Mouse (Mus musculus) bone marrow macrophage, adult 2 months (primary cell): ENCODE measurements around the gene Proser3. TPM values are rescaled to one million over a fixed set of nuclear protein-coding genes. Genes with fewer than 3 reads are reported as not detected.
A peak's percentile ranks its signal among the peaks of the same experiment; 100 is the strongest.

Experiments used
- H3K27ac ChIP-seq: 2 replicates; pipeline ENCODE4 v1.5.1; 2012; ENCODE audit warnings: low read depth, low read length; ENCODE audit not compliant: insufficient read depth
- H3K4me1 ChIP-seq: 2 replicates; pipeline ENCODE4 v1.6.1; 2012; ENCODE audit warnings: low read length; ENCODE audit not compliant: control insufficient read depth, insufficient read depth
- H3K4me3 ChIP-seq: 2 replicates; pipeline ENCODE4 v1.5.1; 2012; ENCODE audit warnings: mild to moderate bottlenecking, low read length, moderate library complexity; ENCODE audit not compliant: insufficient read depth
- CTCF ChIP-seq: IDR thresholded peaks from 2 replicates; pipeline ENCODE4 v1.5.1; 2012; ENCODE audit warnings: low read depth, mild to moderate bottlenecking, low read length, moderate library complexity
- POLR2A ChIP-seq: IDR thresholded peaks from 2 replicates; pipeline ENCODE4 v1.6.1; 2012; ENCODE audit warnings: mild to moderate bottlenecking, low read depth, low read length, borderline replicate concordance
- polyA plus RNA-seq: library from polyadenylated mRNA; stranded (reverse); fragments of >200 nt; gene quantifications from 2 replicates; pipeline ENCODE4 v1.2.4, GENCODE M21; 2012; ENCODE audit not compliant: missing spikeins, insufficient read depth, insufficient read length

The Proser3 gene
- 8.8 and 12.2 TPM in 2 replicates for polyA plus RNA-seq

- peaks cover 5% of the 10 kb centered on the region for H3K4me1 ChIP-seq
- H3K27ac ChIP-seq, result peak within 1 kb of the TSS; percentile 83
- no peak for TF ChIP-seq POLR2A
- TF ChIP-seq CTCF, result no peak
- H3K4me3 ChIP-seq, result peak within 1 kb of the TSS; percentile 89
Measured at GRCm38 (mm10) chr7:30552102-30553020, at the start of gene Proser3, which contains the start of gene Hspb6. Proser3 (minus strand) TSS chr7:30552299. Hspb6 (plus strand) TSS chr7:30552178.

- H3K4me3 ChIP-seq, result no peak overlapping the region
Measured at GRCm38 (mm10) chr7:30600651-30601050, 48.6 kb upstream of the Proser3 start.

GRCm38 (mm10) chr7:30599933-30600353, 47.8 kb upstream of the Proser3 start:
- peaks cover 6% of the 10 kb centered on the region for H3K4me1 ChIP-seq
- no peak for TF ChIP-seq POLR2A
- no peak for TF ChIP-seq CTCF
- no peak overlapping the region for H3K27ac ChIP-seq
- no peak overlapping the region for H3K4me3 ChIP-seq

More at GRCm38 (mm10) chr7:30600651-30601050, 48.6 kb upstream of the Proser3 start:
- Histone ChIP-seq H3K4me1 (0 out of 2 replicates have a peak, but pooled peaks cover 4% of the 10 kb centered on the region), H3K27ac (no peak overlapping the region)
- TF ChIP-seq CTCF, result no peak
- no peak for TF ChIP-seq POLR2A

- TF ChIP-seq CTCF (no peak), POLR2A (no peak)
- peaks cover 17% of the 10 kb centered on the region for H3K4me1 ChIP-seq
- H3K27ac ChIP-seq, result no peak within 1 kb of the TSS
Measured at GRCm38 (mm10) chr7:30598786-30599185, 46.7 kb upstream of the Proser3 start, which contains the start of gene Zbtb32. Zbtb32 (minus strand) TSS chr7:30598909.

GRCm38 (mm10) chr7:30596811-30597210, 44.7 kb upstream of the Proser3 start:
- Histone ChIP-seq H3K27ac (no peak overlapping the region), H3K4me1 (peaks cover 35% of the 10 kb centered on the region)
- no peak for TF ChIP-seq POLR2A
- TF ChIP-seq CTCF, result no peak

More at GRCm38 (mm10) chr7:30598786-30599185, 46.7 kb upstream of the Proser3 start, which contains the start of gene Zbtb32:
- H3K4me3 ChIP-seq, result no peak within 1 kb of the TSS

GRCm38 (mm10) chr7:30596093-30596492, 44.0 kb upstream of the Proser3 start:
- H3K27ac ChIP-seq, result no peak overlapping the region
- H3K4me1 ChIP-seq, result peaks cover 39% of the 10 kb centered on the region
- no peak for TF ChIP-seq CTCF
- no peak for TF ChIP-seq POLR2A
- no peak overlapping the region for H3K4me3 ChIP-seq

More at GRCm38 (mm10) chr7:30596811-30597210, 44.7 kb upstream of the Proser3 start:
- H3K4me3 ChIP-seq, result no peak overlapping the region

GRCm38 (mm10) chr7:30594510-30595024, 42.5 kb upstream of the Proser3 start:
- Histone ChIP-seq H3K4me1 (peaks cover 39% of the 10 kb centered on the region), H3K27ac (no peak overlapping the region), H3K4me3 (no peak overlapping the region)
- TF ChIP-seq CTCF (no peak), POLR2A (no peak)

- Histone ChIP-seq H3K4me3 (no peak overlapping the region), H3K4me1 (peaks cover 39% of the 10 kb centered on the region), H3K27ac (no peak overlapping the region)
- TF ChIP-seq CTCF (no peak), POLR2A (no peak)
Measured at GRCm38 (mm10) chr7:30593579-30594509, 41.7 kb upstream of the Proser3 start.

GRCm38 (mm10) chr7:30592772-30593423, 40.8 kb upstream of the Proser3 start:
- Histone ChIP-seq H3K4me3 (no peak overlapping the region), H3K27ac (peak overlapping the region; percentile 30), H3K4me1 (peaks cover 39% of the 10 kb centered on the region)
- TF ChIP-seq POLR2A (no peak), CTCF (no peak)
